Mouse (Mus musculus) forebrain, embryonic 12.5 days (tissue): ENCODE data around the gene Spag9. TPM values are rescaled to one million over a fixed set of nuclear protein-coding genes. Genes with fewer than 3 reads are reported as not detected.

Experiments used
- ATAC-seq: fragments of 200-750 bp; cut with Nextera tagmentation; 2 replicates; pipeline ENCODE4 v1.8.0; 2017; ENCODE audit warnings: moderate TSS enrichment; ENCODE audit not compliant: low FRiP score
- H3K27ac ChIP-seq: fragments of 300-500 bp; sonication (generic); 2 replicates; pipeline ENCODE4 v1.5.1; 2016; ENCODE audit warnings: mild to moderate bottlenecking
- H3K27me3 ChIP-seq: fragments of 300-500 bp; sonication (generic); 2 replicates; pipeline ENCODE4 v1.6.1; 2016; ENCODE audit warnings: mild to moderate bottlenecking
- H3K36me3 ChIP-seq: fragments of 300-500 bp; sonication (generic); replicated peaks from 2 replicates; pipeline ENCODE4 v1.6.1; 2016; ENCODE audit warnings: mild to moderate bottlenecking
- H3K4me1 ChIP-seq: fragments of 300-500 bp; sonication (generic); 2 replicates; pipeline ENCODE4 v1.6.1; 2016
- H3K4me2 ChIP-seq: fragments of 300-500 bp; sonication (generic); 2 replicates; pipeline ENCODE4 v1.6.1; 2016; ENCODE audit warnings: mild to moderate bottlenecking, moderate library complexity
- H3K4me3 ChIP-seq: fragments of 300-500 bp; sonication (generic); replicated peaks from 2 replicates; pipeline ENCODE4 v1.5.1; 2016; ENCODE audit warnings: mild to moderate bottlenecking
- H3K9ac ChIP-seq: fragments of 300-500 bp; sonication (generic); 2 replicates; pipeline ENCODE4 v1.6.1; 2016; ENCODE audit warnings: mild to moderate bottlenecking
- H3K9me3 ChIP-seq: fragments of 300-500 bp; sonication (generic); 2 replicates; pipeline ENCODE4 v1.6.1; 2016
- WGBS: fragments of 180-500 bp; shearing (Covaris S2); methylation state at CpG from one replicate; pipeline ENCODE4 v1.1.7; 2016; 5-methylcytosine and 5-hydroxymethylcytosine counted together
- polyA plus RNA-seq: library from polyadenylated mRNA; unstranded; fragments of >200 nt; fragmentation: Nextera tagmentation; extraction: Ambion mirVana; gene quantifications from 2 replicates; pipeline ENCODE4 v1.2.1, GENCODE M21; 2016

Spag9 gene
- polyA plus RNA-seq, 1 experiment from 2014 or later = 124 TPM

- ATAC-seq = no peak; the same call in 1 of the 2 replicates
- 5% methylated on average over 11 of the region's 11 CpGs for WGBS
- no peaks in the 10 kb centered on the region for H3K9me3 ChIP-seq
These were observed 28.5 kb upstream of the Spag9 start for GRCm38 (mm10) chr11:93967381-93967780.

GRCm38 (mm10) chr11:93968005-93968847 lies 27.7 kb upstream of the Spag9 start, which contains the start of the genes Gm20390 and Nme1:
Gm20390 (minus strand) TSS chr11:93968293.
Nme1 (minus strand) TSS chr11:93968521.
- H3K9ac ChIP-seq = peak within 1 kb of the TSS; percentile 81
- peak; percentile 97 for ATAC-seq
- under 1% methylated on average over 40 of the region's 40 CpGs for WGBS
- H3K4me2 ChIP-seq = peak within 1 kb of the TSS; percentile 69
- peak within 1 kb of the TSS; percentile 79 for H3K4me3 ChIP-seq
- H3K27ac ChIP-seq = peak within 1 kb of the TSS; percentile 75
- H3K9me3 ChIP-seq = no peaks in the 10 kb centered on the region
- peaks cover 30% of the 10 kb centered on the region for H3K36me3 ChIP-seq
- peaks cover 19% of the 10 kb centered on the region for H3K4me1 ChIP-seq
- no peaks in the 10 kb centered on the region for H3K27me3 ChIP-seq

More at GRCm38 (mm10) chr11:93967381-93967780, 28.5 kb upstream of the Spag9 start:
- Histone ChIP-seq H3K9ac (peak overlapping the region; percentile 81), H3K27me3 (no peaks in the 10 kb centered on the region), H3K4me2 (peak overlapping the region; percentile 69), H3K27ac (peak overlapping the region; percentile 75), H3K4me1 (peaks cover 19% of the 10 kb centered on the region), H3K36me3 (peaks cover 38% of the 10 kb centered on the region), H3K4me3 (peak overlapping the region; percentile 79)

GRCm38 (mm10) chr11:93968848-93969128 lies 27.1 kb upstream of the Spag9 start:
- H3K4me2 ChIP-seq = peak overlapping the region; percentile 69
- peak overlapping the region; percentile 79 for H3K4me3 ChIP-seq
- no peak overlapping the region for H3K27ac ChIP-seq
- H3K36me3 ChIP-seq = peaks cover 24% of the 10 kb centered on the region
- no peaks in the 10 kb centered on the region for H3K27me3 ChIP-seq
- 51% methylated on average over 6 of the region's 6 CpGs for WGBS
- no peak overlapping the region for H3K9ac ChIP-seq
- peaks cover 19% of the 10 kb centered on the region for H3K4me1 ChIP-seq
- ATAC-seq = peak; percentile 17
- no peaks in the 10 kb centered on the region for H3K9me3 ChIP-seq

- H3K9me3 ChIP-seq = no peaks in the 10 kb centered on the region
- WGBS = 94% methylated on average over 6 of the region's 6 CpGs
- peaks cover 19% of the 10 kb centered on the region for H3K4me1 ChIP-seq
- no peak overlapping the region for H3K9ac ChIP-seq
- no peak overlapping the region for H3K4me3 ChIP-seq
- peaks cover 20% of the 10 kb centered on the region for H3K36me3 ChIP-seq
- peak overlapping the region; percentile 69; the same call in 1 of the 2 replicates for H3K4me2 ChIP-seq
- no peak for ATAC-seq
- no peak overlapping the region for H3K27ac ChIP-seq
- H3K27me3 ChIP-seq = no peaks in the 10 kb centered on the region
These were observed 26.7 kb upstream of the Spag9 start for GRCm38 (mm10) chr11:93969171-93969570.

- Histone ChIP-seq H3K9me3 (no peaks in the 10 kb centered on the region), H3K27ac (no peak overlapping the region), H3K9ac (no peak overlapping the region), H3K4me3 (no peak overlapping the region), H3K27me3 (no peaks in the 10 kb centered on the region), H3K4me2 (no peak overlapping the region), H3K4me1 (peaks cover 19% of the 10 kb centered on the region), H3K36me3 (peaks cover 14% of the 10 kb centered on the region)
- no peak for ATAC-seq
- WGBS = 70% methylated on average over 1 of the region's 1 CpGs
These were observed 26.1 kb upstream of the Spag9 start for GRCm38 (mm10) chr11:93969799-93970198.

- H3K4me2 ChIP-seq = no peak overlapping the region
- no peak overlapping the region for H3K4me3 ChIP-seq
- H3K9ac ChIP-seq = no peak overlapping the region
- H3K9me3 ChIP-seq = no peaks in the 10 kb centered on the region
- no peak for ATAC-seq
- no peaks in the 10 kb centered on the region for H3K27me3 ChIP-seq
- no peak overlapping the region for H3K27ac ChIP-seq
- no peaks in the 10 kb centered on the region for H3K36me3 ChIP-seq
- peaks cover 10% of the 10 kb centered on the region; the same call in 1 of the 2 replicates for H3K4me1 ChIP-seq
- WGBS = 90% methylated on average over 5 of the region's 5 CpGs
These were observed 22.9 kb upstream of the Spag9 start for GRCm38 (mm10) chr11:93972951-93973350.

GRCm38 (mm10) chr11:93979502-93980049 lies 16.3 kb upstream of the Spag9 start:
- Histone ChIP-seq H3K9ac (no peak overlapping the region), H3K4me3 (no peak overlapping the region), H3K4me2 (no peak overlapping the region), H3K36me3 (no peaks in the 10 kb centered on the region), H3K9me3 (no peaks in the 10 kb centered on the region), H3K27ac (no peak overlapping the region), H3K27me3 (no peaks in the 10 kb centered on the region), H3K4me1 (no peaks in the 10 kb centered on the region)
- no peak for ATAC-seq
- WGBS = 62% methylated on average over 6 of the region's 6 CpGs

- no peak overlapping the region for H3K9ac ChIP-seq
- H3K4me1 ChIP-seq = no peaks in the 10 kb centered on the region
- WGBS = 93% methylated on average over 3 of the region's 3 CpGs
- H3K4me2 ChIP-seq = no peak overlapping the region
- H3K4me3 ChIP-seq = no peak overlapping the region
- no peak for ATAC-seq
- H3K36me3 ChIP-seq = no peaks in the 10 kb centered on the region
- no peak overlapping the region for H3K27ac ChIP-seq
- H3K9me3 ChIP-seq = no peaks in the 10 kb centered on the region
- H3K27me3 ChIP-seq = no peaks in the 10 kb centered on the region
These were observed 11.3 kb upstream of the Spag9 start for GRCm38 (mm10) chr11:93984619-93985018.

GRCm38 (mm10) chr11:93985265-93985664 lies 10.6 kb upstream of the Spag9 start:
- Histone ChIP-seq H3K9ac (no peak overlapping the region), H3K4me3 (no peak overlapping the region), H3K4me2 (no peak overlapping the region), H3K4me1 (no peaks in the 10 kb centered on the region), H3K9me3 (no peaks in the 10 kb centered on the region), H3K27me3 (no peaks in the 10 kb centered on the region), H3K27ac (no peak overlapping the region), H3K36me3 (no peaks in the 10 kb centered on the region)
- WGBS = 89% methylated on average over 5 of the region's 5 CpGs
- no peak for ATAC-seq

- no peak overlapping the region for H3K4me2 ChIP-seq
- no peaks in the 10 kb centered on the region for H3K9me3 ChIP-seq
- H3K4me3 ChIP-seq = no peak overlapping the region
- H3K9ac ChIP-seq = no peak overlapping the region
- no peaks in the 10 kb centered on the region for H3K4me1 ChIP-seq
- H3K36me3 ChIP-seq = no peaks in the 10 kb centered on the region
- ATAC-seq = no peak
- H3K27me3 ChIP-seq = no peaks in the 10 kb centered on the region
- no peak overlapping the region for H3K27ac ChIP-seq
These were observed 9.6 kb upstream of the Spag9 start for GRCm38 (mm10) chr11:93986298-93986697.

- Histone ChIP-seq H3K36me3 (no peaks in the 10 kb centered on the region), H3K4me3 (no peak overlapping the region), H3K9ac (no peak overlapping the region), H3K4me1 (no peaks in the 10 kb centered on the region), H3K4me2 (no peak overlapping the region), H3K27ac (no peak overlapping the region), H3K27me3 (no peaks in the 10 kb centered on the region), H3K9me3 (no peaks in the 10 kb centered on the region)
- WGBS = 88% methylated on average over 4 of the region's 4 CpGs
- ATAC-seq = no peak
These were observed 8.9 kb upstream of the Spag9 start for GRCm38 (mm10) chr11:93987026-93987425.

- Histone ChIP-seq H3K9ac (no peak overlapping the region), H3K4me3 (no peak overlapping the region), H3K9me3 (no peaks in the 10 kb centered on the region), H3K27ac (no peak overlapping the region), H3K36me3 (no peaks in the 10 kb centered on the region), H3K4me2 (no peak overlapping the region), H3K4me1 (no peaks in the 10 kb centered on the region), H3K27me3 (peaks cover 2% of the 10 kb centered on the region)
- ATAC-seq = no peak
- WGBS = 71% methylated on average over 8 of the region's 8 CpGs
These were observed 8.1 kb upstream of the Spag9 start for GRCm38 (mm10) chr11:93987625-93988327.
